Mouse (Mus musculus): ENCODE results near the gene Golga5.

The Golga5 gene

GRCm38 (mm10) chr12:102514151-102514550 is 45.2 kb downstream of the Golga5 start:
- no peak for DNase-seq (ENCODE audit: low spot score)

GRCm38 (mm10) chr12:102514751-102515150 is 45.8 kb downstream of the Golga5 start:
- DNase-seq (ENCODE audit: low spot score), result no peak

GRCm38 (mm10) chr12:102516151-102516550 is 47.2 kb downstream of the Golga5 start:
- DNase-seq (ENCODE audit: low spot score), result no peak

- no peak for DNase-seq (ENCODE audit: low spot score)
These were observed 48.7 kb downstream of the Golga5 start for GRCm38 (mm10) chr12:102517647-102518046.

- no peak for DNase-seq (ENCODE audit: low spot score)
These were observed 51.2 kb downstream of the Golga5 start for GRCm38 (mm10) chr12:102519929-102520720.

GRCm38 (mm10) chr12:102521777-102522319 is 52.9 kb downstream of the Golga5 start:
- no peak for DNase-seq (ENCODE audit: low spot score)

GRCm38 (mm10) chr12:102524216-102524615 is 55.3 kb downstream of the Golga5 start:
- no peak for DNase-seq (ENCODE audit: low spot score)

GRCm38 (mm10) chr12:102524760-102525159 is 55.8 kb downstream of the Golga5 start:
- peak; percentile 70 for DNase-seq (ENCODE audit: low spot score)

GRCm38 (mm10) chr12:102527989-102528388 is 59.1 kb downstream of the Golga5 start:
- DNase-seq (ENCODE audit: low spot score), result no peak

GRCm38 (mm10) chr12:102535796-102536195 is 66.9 kb downstream of the Golga5 start:
- no peak for DNase-seq (ENCODE audit: low spot score)

- no peak for DNase-seq (ENCODE audit: low spot score)
These were observed 71.3 kb downstream of the Golga5 start for GRCm38 (mm10) chr12:102540278-102540677.

- DNase-seq (ENCODE audit: low spot score), result no peak
These were observed 72.2 kb downstream of the Golga5 start for GRCm38 (mm10) chr12:102541168-102541567.

GRCm38 (mm10) chr12:102545122-102545521 is 76.2 kb downstream of the Golga5 start:
- DNase-seq (ENCODE audit: low spot score), result no peak

Measured in embryo, embryonic 10.5 days (tissue).